Mouse (Mus musculus) effector memory CD4-positive, alpha-beta T cell, adult 5 months (primary cell): ENCODE data around the gene Wt1. TPM values are rescaled to one million over a fixed set of nuclear protein-coding genes. Genes with fewer than 3 reads are reported as not detected.

Source experiments
- polyA plus RNA-seq: library from polyadenylated mRNA; unstranded; fragments of 100-300 nt; shearing (Covaris generic); gene quantifications from one replicate; pipeline ENCODE4 v1.2.1, GENCODE M21; 2017

Wt1 gene
- polyA plus RNA-seq = not detected

GRCm38 (mm10) chr2:105126279-105126678, at the start of gene Wt1:
TSS of gene Wt1 (plus strand) at chr2:105126529.

DNA sequence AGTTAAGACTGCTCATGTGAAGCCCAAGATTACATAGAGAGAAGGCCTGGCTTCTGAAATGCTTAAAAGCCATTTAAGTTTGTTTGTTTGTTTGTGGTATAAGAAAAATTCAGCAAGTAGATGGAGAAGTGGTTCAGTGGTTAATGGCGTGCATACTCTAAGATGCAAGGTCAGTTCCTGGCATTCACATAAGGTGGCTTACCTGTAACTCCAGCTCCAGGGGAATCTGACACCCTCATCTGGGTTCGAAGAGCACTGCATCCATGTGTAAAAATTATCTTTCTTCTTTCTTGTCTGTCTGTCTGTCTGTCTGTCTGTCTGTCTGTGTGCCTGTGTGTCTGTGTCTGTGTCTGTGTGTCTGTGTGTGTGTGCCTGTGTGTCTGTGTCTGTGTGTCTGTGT, 34.6 kb upstream of the Wt1 start, which contains the start of gene Gm11060:
Gm11060 (plus strand) TSS at position 301 of the 400 bp plus-strand sequence.

Other genes starting within 250 kb of the Wt1 start
- gene Eif3m, start 109.4 kb upstream of the Wt1 start, polyA plus RNA-seq = 222 TPM
- gene Gm11060, start 34.5 kb upstream of the Wt1 start, polyA plus RNA-seq = not detected
- not detected for gene Them7, start 97.8 kb downstream of the Wt1 start, polyA plus RNA-seq